Mouse (Mus musculus) testis, postnatal 14 days (tissue): ENCODE measurements at regions not wholly inside any gene's neighbourhood (a gene's known extent, or its start where the extent isn't known, plus 50 kb on each side); places are given as distances from the start of the nearest gene placed in this dataset.
A peak's percentile ranks its signal among the peaks of the same experiment; 100 is the strongest.

ENCODE experiments used
- DNase-seq: peaks from one replicate; pipeline ENCODE4 v3.0.0; 2021; ENCODE audit warnings: low spot score

GRCm38 (mm10) chr17:87501098-87501497, 54.4 kb upstream of the Calm2 start:
- DNase-seq, result no peak

- DNase-seq, result no peak
These were observed 55.1 kb upstream of the Calm2 start for GRCm38 (mm10) chr17:87501687-87502387.

- DNase-seq, result no peak
These were observed 55.9 kb upstream of the Calm2 start for GRCm38 (mm10) chr17:87502388-87503369.

- no peak for DNase-seq
These were observed 56.8 kb upstream of the Calm2 start for GRCm38 (mm10) chr17:87503491-87503890.

- no peak for DNase-seq
These were observed 58.4 kb upstream of the Calm2 start for GRCm38 (mm10) chr17:87504960-87505681.

- no peak for DNase-seq
These were observed 61.1 kb upstream of the Calm2 start for GRCm38 (mm10) chr17:87507848-87508247.

- DNase-seq, result no peak
These were observed 62.0 kb upstream of the Calm2 start for GRCm38 (mm10) chr17:87508582-87509253.

- DNase-seq, result no peak
These were observed 65.4 kb upstream of the Calm2 start for GRCm38 (mm10) chr17:87512000-87512611.

- DNase-seq, result no peak
These were observed 67.1 kb upstream of the Calm2 start for GRCm38 (mm10) chr17:87513822-87514221.

- DNase-seq, result no peak
These were observed 67.8 kb upstream of the Calm2 start for GRCm38 (mm10) chr17:87514366-87515126.

- DNase-seq, result no peak
These were observed 70.5 kb upstream of the Calm2 start for GRCm38 (mm10) chr17:87517258-87517657.

GRCm38 (mm10) chr17:87519454-87519853, 72.7 kb upstream of the Calm2 start:
- DNase-seq, result no peak

- no peak for DNase-seq
These were observed 74.1 kb upstream of the Calm2 start for GRCm38 (mm10) chr17:87520841-87521240.

- no peak for DNase-seq
These were observed 75.0 kb upstream of the Calm2 start for GRCm38 (mm10) chr17:87521622-87522151.

GRCm38 (mm10) chr17:87522500-87523091, 75.9 kb upstream of the Calm2 start:
- no peak for DNase-seq

- no peak for DNase-seq
These were observed 76.9 kb upstream of the Calm2 start for GRCm38 (mm10) chr17:87523643-87524042.

- no peak for DNase-seq
These were observed 80.4 kb upstream of the Calm2 start for GRCm38 (mm10) chr17:87527174-87527573.

GRCm38 (mm10) chr17:87530162-87530817, 83.6 kb upstream of the Calm2 start:
- peak; percentile 79 for DNase-seq

- DNase-seq, result no peak
These were observed 84.2 kb upstream of the Calm2 start for GRCm38 (mm10) chr17:87530818-87531410.
